Mouse (Mus musculus): ENCODE data around the gene Zfand2b. TPM values are rescaled to one million over a fixed set of nuclear protein-coding genes. Genes with fewer than 3 reads are reported as not detected.
A peak's percentile ranks its signal among the peaks of the same experiment; 100 is the strongest.

The Zfand2b gene
- total and polyA plus RNA-seq, 3 experiments: 21.0 to 58.0 (median 47.7) TPM

- Histone ChIP-seq H3K4me3 (ENCODE audit: low read depth, low read length) (peak within 1 kb of the TSS; percentile 80), H3K36me3 (replicated peaks) (peaks cover 64% of the 10 kb centered on the region), H3K9me3 (replicated peaks) (no peaks in the 10 kb centered on the region), H3K4me1 (ENCODE audit: insufficient read depth, low read depth, low read length) (peaks cover 90% of the 10 kb centered on the region), H3K27me3 (ENCODE audit: insufficient read depth, low read length) (no peaks in the 10 kb centered on the region)
- TF ChIP-seq POLR2AphosphoS5 (IDR thresholded peaks at IDR 0.05; ENCODE audit: insufficient replicate concordance, low read depth, low read length) (no peak), GATA1 (IDR thresholded peaks at IDR 0.05; ENCODE audit: borderline replicate concordance, low read length) (no peak), CTCF (IDR thresholded peaks at IDR 0.05; ENCODE audit: low read depth, low read length) (peak; percentile 45; the same call in 1 of the 2 replicates), TAL1 (conservative IDR thresholded peaks at IDR 0.05; ENCODE audit: low read depth, low read length) (no peak)
- ATAC-seq (ENCODE audit: extremely low read depth, insufficient number of reproducible peaks, low FRiP score, poor library complexity, severe bottlenecking): peak; percentile 52
- peak; percentile 90 for DNase-seq (ENCODE audit: low spot score)
Measured at GRCm38 (mm10) chr1:75142301-75143261, 25.9 kb upstream of the Zfand2b start, which contains the start of the genes Cnppd1 and Retreg2. Cnppd1 (minus strand) TSS chr1:75142711. Retreg2 (plus strand) TSS chr1:75142778.

GRCm38 (mm10) chr1:75145589-75145988 lies 22.9 kb upstream of the Zfand2b start:
- H3K4me3 ChIP-seq (ENCODE audit: low read depth, low read length): no peak overlapping the region; the same call in 1 of the 2 replicates
- H3K4me1 ChIP-seq (ENCODE audit: insufficient read depth, low read depth, low read length): peaks cover 72% of the 10 kb centered on the region

GRCm38 (mm10) chr1:75147411-75148135 lies 20.9 kb upstream of the Zfand2b start:
- Histone ChIP-seq H3K36me3 (replicated peaks) (peaks cover 68% of the 10 kb centered on the region), H3K27me3 (ENCODE audit: insufficient read depth, low read length) (no peaks in the 10 kb centered on the region), H3K4me1 (ENCODE audit: insufficient read depth, low read depth, low read length) (peaks cover 55% of the 10 kb centered on the region), H3K4me3 (ENCODE audit: low read depth, low read length) (peak overlapping the region; percentile 13; the same call in 1 of the 2 replicates), H3K9me3 (replicated peaks) (no peaks in the 10 kb centered on the region)
- no peak for TF ChIP-seq GATA2 (IDR thresholded peaks at IDR 0.05; ENCODE audit: borderline replicate concordance, low read depth, low read length)
- TF ChIP-seq GATA1 (IDR thresholded peaks at IDR 0.05; ENCODE audit: borderline replicate concordance, low read length): no peak
- no peak for TF ChIP-seq TAL1 (conservative IDR thresholded peaks at IDR 0.05; ENCODE audit: low read depth, low read length)
- TF ChIP-seq CTCF (IDR thresholded peaks at IDR 0.05; ENCODE audit: low read depth, low read length): no peak
- TF ChIP-seq POLR2AphosphoS5 (IDR thresholded peaks at IDR 0.05; ENCODE audit: insufficient replicate concordance, low read depth, low read length): no peak
- DNase-seq (ENCODE audit: low spot score): no peak
- ATAC-seq (ENCODE audit: extremely low read depth, insufficient number of reproducible peaks, low FRiP score, poor library complexity, severe bottlenecking): no peak

More at GRCm38 (mm10) chr1:75145589-75145988, 22.9 kb upstream of the Zfand2b start:
- DNase-seq (ENCODE audit: low spot score) (no peak), ATAC-seq (ENCODE audit: extremely low read depth, insufficient number of reproducible peaks, low FRiP score, poor library complexity, severe bottlenecking) (no peak)
- H3K27me3 ChIP-seq (ENCODE audit: insufficient read depth, low read length): no peaks in the 10 kb centered on the region
- H3K36me3 ChIP-seq (replicated peaks): peaks cover 67% of the 10 kb centered on the region
- no peaks in the 10 kb centered on the region for H3K9me3 ChIP-seq (replicated peaks)
- TF ChIP-seq POLR2AphosphoS5 (IDR thresholded peaks at IDR 0.05; ENCODE audit: insufficient replicate concordance, low read depth, low read length) (no peak), TAL1 (conservative IDR thresholded peaks at IDR 0.05; ENCODE audit: low read depth, low read length) (no peak), GATA1 (IDR thresholded peaks at IDR 0.05; ENCODE audit: borderline replicate concordance, low read length) (no peak)

GRCm38 (mm10) chr1:75148727-75149126 lies 19.7 kb upstream of the Zfand2b start:
- ATAC-seq (ENCODE audit: extremely low read depth, insufficient number of reproducible peaks, low FRiP score, poor library complexity, severe bottlenecking) (no peak), DNase-seq (ENCODE audit: low spot score) (no peak)
- Histone ChIP-seq H3K36me3 (replicated peaks) (peaks cover 66% of the 10 kb centered on the region), H3K9me3 (replicated peaks) (no peaks in the 10 kb centered on the region), H3K4me1 (ENCODE audit: insufficient read depth, low read depth, low read length) (peaks cover 50% of the 10 kb centered on the region), H3K4me3 (ENCODE audit: low read depth, low read length) (no peak overlapping the region), H3K27me3 (ENCODE audit: insufficient read depth, low read length) (no peaks in the 10 kb centered on the region)
- TF ChIP-seq GATA1 (IDR thresholded peaks at IDR 0.05; ENCODE audit: borderline replicate concordance, low read length) (no peak), GATA2 (IDR thresholded peaks at IDR 0.05; ENCODE audit: borderline replicate concordance, low read depth, low read length) (no peak), POLR2AphosphoS5 (IDR thresholded peaks at IDR 0.05; ENCODE audit: insufficient replicate concordance, low read depth, low read length) (no peak), CTCF (IDR thresholded peaks at IDR 0.05; ENCODE audit: low read depth, low read length) (no peak), TAL1 (conservative IDR thresholded peaks at IDR 0.05; ENCODE audit: low read depth, low read length) (no peak)

- Histone ChIP-seq H3K27me3 (ENCODE audit: insufficient read depth, low read length) (no peaks in the 10 kb centered on the region), H3K4me3 (ENCODE audit: low read depth, low read length) (no peak overlapping the region), H3K4me1 (ENCODE audit: insufficient read depth, low read depth, low read length) (peaks cover 55% of the 10 kb centered on the region), H3K9me3 (replicated peaks) (no peaks in the 10 kb centered on the region), H3K36me3 (replicated peaks) (peaks cover 2% of the 10 kb centered on the region)
- DNase-seq (ENCODE audit: low spot score): no peak
- ATAC-seq (ENCODE audit: extremely low read depth, insufficient number of reproducible peaks, low FRiP score, poor library complexity, severe bottlenecking): no peak
- no peak for TF ChIP-seq CTCF (IDR thresholded peaks at IDR 0.05; ENCODE audit: low read depth, low read length)
- TF ChIP-seq TAL1 (conservative IDR thresholded peaks at IDR 0.05; ENCODE audit: low read depth, low read length): no peak
- no peak for TF ChIP-seq POLR2AphosphoS5 (IDR thresholded peaks at IDR 0.05; ENCODE audit: insufficient replicate concordance, low read depth, low read length)
- TF ChIP-seq GATA1 (IDR thresholded peaks at IDR 0.05; ENCODE audit: borderline replicate concordance, low read length): no peak
- no peak for TF ChIP-seq GATA2 (IDR thresholded peaks at IDR 0.05; ENCODE audit: borderline replicate concordance, low read depth, low read length)
Measured at GRCm38 (mm10) chr1:75155837-75156236, 12.6 kb upstream of the Zfand2b start.

- no peaks in the 10 kb centered on the region for H3K9me3 ChIP-seq (replicated peaks)
- peaks cover 63% of the 10 kb centered on the region for H3K4me1 ChIP-seq (ENCODE audit: insufficient read depth, low read depth, low read length)
- DNase-seq (ENCODE audit: low spot score) (no peak), ATAC-seq (ENCODE audit: extremely low read depth, insufficient number of reproducible peaks, low FRiP score, poor library complexity, severe bottlenecking) (no peak)
- no peak overlapping the region for H3K4me3 ChIP-seq (ENCODE audit: low read depth, low read length)
- no peak for TF ChIP-seq TAL1 (conservative IDR thresholded peaks at IDR 0.05; ENCODE audit: low read depth, low read length)
- TF ChIP-seq GATA2 (IDR thresholded peaks at IDR 0.05; ENCODE audit: borderline replicate concordance, low read depth, low read length): no peak
- peaks cover 2% of the 10 kb centered on the region for H3K36me3 ChIP-seq (replicated peaks)
- H3K27me3 ChIP-seq (ENCODE audit: insufficient read depth, low read length): no peaks in the 10 kb centered on the region
Measured at GRCm38 (mm10) chr1:75158990-75159389, 9.5 kb upstream of the Zfand2b start.
